Mouse (Mus musculus): Measurements from ENCODE around the gene Ripk1. TPM values are rescaled to one million over a fixed set of nuclear protein-coding genes. Genes with fewer than 3 reads are reported as not detected.
"Not testable (repeated sequence)": the region's sequence is repeated elsewhere in the genome, so short reads cannot be mapped to it uniquely, and the experiment has no call there.

The Ripk1 gene
- total RNA-seq, 2 experiments from 2014 or later, result 15.0 to 17.2 TPM

- peak; percentile 80 to 94 for DNase-seq (ENCODE audit: low spot score in 2 of 2)
Measured at GRCm38 (mm10) chr13:34037172-34038055, 35.3 kb downstream of the Ripk1 start, which contains the start of gene Bphl. Bphl (plus strand) TSS chr13:34037597.

DNA sequence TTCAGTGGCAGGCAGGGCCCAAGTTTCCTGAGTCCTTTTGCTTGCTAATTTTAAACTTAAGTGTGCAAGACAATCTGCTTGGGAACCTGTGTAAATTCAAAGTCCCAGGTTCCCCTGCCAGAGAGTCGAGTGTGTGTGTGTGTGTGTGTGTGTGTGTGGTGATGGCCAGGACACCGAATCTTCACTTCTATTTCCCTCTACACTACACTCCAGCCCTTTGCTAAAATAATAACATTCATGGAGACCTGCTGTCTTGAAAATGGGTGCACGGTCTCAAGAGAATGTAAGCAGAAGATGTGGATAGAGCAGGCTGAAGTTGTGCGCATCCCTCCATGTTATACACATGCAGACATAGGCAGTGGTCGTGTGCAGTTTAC, 35.9 kb downstream of the Ripk1 start:
- peak in 1 of 2 experiments; percentile 13 for DNase-seq (ENCODE audit: low spot score in 2 of 2)

GRCm38 (mm10) chr13:34038901-34039341, 36.8 kb downstream of the Ripk1 start:
- no peak for DNase-seq (ENCODE audit: low spot score in 2 of 2)

DNA sequence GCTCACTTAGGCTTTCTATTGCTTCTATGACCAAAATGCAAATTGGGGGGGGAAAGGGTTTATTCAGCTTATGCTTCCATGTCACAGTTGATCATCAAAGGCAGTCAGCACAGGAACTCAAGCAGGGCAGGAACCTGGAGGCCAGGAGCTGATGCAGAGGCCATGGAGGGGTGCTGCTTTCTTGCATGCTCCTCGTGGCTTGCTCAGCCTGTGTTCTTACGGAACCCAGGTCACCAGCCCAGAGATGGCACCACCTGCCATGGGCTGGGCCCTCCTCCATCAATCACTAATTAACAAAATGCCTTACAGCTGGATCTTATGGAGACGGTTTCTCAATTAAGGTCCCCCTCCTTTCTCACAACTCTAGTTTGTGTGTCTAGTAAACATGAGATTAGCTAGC, 37.9 kb downstream of the Ripk1 start:
- DNase-seq (ENCODE audit: low spot score in 2 of 2), result no peak

DNA sequence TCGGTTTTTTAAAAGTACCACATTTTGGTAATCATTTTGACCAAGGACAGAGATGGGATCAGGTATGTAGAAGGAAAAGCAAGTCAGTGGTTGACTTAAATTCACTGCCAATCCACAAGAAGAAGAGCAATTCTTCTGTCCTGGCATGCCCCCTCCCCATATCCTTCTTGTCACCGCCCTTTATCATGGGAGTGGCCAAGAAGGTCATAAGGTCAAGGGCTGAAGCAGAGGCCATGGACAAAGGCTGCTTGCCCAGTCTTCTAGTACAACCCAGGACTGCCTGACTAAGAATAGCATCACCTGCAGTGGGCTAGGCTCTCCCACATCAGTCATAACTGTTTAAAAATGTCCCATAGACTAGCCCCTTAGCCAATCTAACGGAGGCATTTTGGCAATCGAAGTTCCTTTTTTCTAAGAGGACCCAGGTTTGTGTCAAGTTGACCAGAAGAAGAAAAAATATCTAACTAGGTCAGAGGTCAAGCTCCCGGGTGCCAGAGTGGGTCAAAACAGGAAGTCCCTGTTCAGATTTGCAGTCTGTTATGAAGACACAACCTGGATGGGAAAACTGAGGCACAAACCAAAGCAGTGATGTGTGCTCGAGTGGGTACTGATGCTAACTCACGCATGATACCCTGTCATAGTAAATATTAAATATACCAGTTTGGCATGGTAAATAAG, 41.7 kb downstream of the Ripk1 start:
- DNase-seq (ENCODE audit: low spot score in 2 of 2), result no peak

GRCm38 (mm10) chr13:34045511-34046249, 43.5 kb downstream of the Ripk1 start:
- no peak for DNase-seq (ENCODE audit: low spot score in 2 of 2)

DNA sequence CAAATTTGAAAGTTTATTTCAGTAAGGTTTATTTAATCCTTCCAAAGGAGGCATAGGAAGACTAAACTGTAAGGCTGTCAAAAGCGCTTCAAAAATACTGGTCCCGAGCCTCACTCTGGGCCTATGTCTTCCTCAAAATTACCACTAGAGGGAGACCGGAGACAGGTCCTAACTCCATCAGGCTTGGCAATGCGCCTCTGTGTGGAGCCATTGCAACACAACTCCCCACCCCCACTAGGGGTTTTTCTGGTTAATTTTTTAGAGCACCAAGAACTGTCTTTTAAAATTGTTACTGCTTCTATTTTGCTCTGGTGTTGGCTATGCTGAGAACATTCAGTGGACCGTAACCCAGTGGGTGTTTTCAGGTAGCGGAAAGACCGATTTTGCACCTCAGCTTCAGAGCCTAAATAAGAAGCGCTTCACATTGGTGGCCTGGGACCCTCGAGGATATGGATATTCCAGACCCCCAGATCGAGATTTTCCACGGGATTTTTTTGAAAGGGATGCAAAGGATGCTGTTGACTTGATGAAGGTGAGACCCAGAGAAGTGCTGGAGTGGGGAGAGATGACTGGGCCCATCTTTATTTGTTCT, 44.4 kb downstream of the Ripk1 start:
- DNase-seq (ENCODE audit: low spot score in 2 of 2), result peak; percentile 63 to 84

GRCm38 (mm10) chr13:34047526-34047925, 45.4 kb downstream of the Ripk1 start:
- DNase-seq (ENCODE audit: low spot score in 2 of 2), result no peak

DNA sequence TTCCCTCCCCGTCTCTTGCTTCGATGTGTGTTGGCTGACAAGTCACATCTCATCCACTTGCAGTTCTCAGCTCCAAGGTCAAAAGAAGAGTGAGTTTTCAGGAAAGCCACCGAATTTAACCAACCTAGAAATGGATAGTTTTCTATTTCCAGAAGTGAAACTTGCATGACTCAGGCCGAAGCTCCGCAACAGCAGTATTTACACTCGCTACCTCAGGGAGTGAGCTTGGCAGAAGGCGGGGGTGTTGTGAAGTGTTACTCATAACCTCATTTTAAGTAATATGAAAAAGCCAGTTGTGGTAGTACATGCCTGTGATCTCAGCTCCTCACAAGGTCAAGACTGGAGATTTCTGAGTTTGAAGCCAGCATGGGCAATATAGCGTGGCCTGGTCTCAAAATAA, 48.3 kb downstream of the Ripk1 start:
- no peak for DNase-seq (ENCODE audit: low spot score in 2 of 2)

GRCm38 (mm10) chr13:34051692-34052091, 49.5 kb downstream of the Ripk1 start:
- DNase-seq (ENCODE audit: low spot score in 2 of 2), result no peak

GRCm38 (mm10) chr13:34053673-34054282, 51.6 kb downstream of the Ripk1 start:
- DNase-seq (ENCODE audit: low spot score in 2 of 2), result no peak

DNA sequence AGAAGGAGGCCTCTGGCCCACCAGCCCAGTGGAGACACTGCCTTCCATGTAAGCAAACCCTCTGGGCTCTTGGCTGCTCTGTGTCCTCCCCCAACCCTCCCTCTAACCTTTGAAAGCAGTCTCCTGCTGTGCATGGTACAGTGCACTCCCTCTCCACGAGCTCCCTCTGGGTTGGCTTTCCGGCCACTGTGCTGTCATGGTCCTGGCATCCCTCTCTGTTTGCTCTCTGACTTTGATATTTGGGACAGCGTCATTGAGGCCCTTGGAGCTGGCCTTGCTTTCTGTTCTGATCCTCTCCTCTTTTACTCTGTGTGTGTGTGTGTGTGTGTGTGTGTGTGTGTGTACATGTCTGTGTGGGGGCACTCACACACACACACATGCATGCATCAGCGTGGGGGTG, 52.2 kb downstream of the Ripk1 start:
- no peak for DNase-seq (ENCODE audit: low spot score in 2 of 2)

DNA sequence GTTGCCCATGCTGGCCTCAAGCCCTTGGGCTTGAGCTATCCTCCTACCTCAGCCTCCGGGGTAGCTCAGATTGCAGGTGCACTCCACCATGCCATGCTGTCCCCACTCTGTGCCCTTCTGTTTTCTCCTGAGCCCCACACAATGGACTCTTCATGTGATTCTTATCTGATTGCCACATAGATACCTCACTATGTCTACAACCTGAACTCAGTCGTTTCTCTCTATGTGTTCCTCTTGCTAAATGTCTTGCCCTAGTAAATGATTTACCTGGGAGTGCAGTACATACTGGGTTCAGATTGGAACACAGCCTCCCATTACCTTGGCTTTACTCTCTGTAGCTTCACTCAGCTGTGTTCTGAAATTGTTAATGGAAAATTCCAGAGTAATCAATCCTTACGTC, 52.8 kb downstream of the Ripk1 start:
- DNase-seq (ENCODE audit: low spot score in 2 of 2), result no peak

DNA sequence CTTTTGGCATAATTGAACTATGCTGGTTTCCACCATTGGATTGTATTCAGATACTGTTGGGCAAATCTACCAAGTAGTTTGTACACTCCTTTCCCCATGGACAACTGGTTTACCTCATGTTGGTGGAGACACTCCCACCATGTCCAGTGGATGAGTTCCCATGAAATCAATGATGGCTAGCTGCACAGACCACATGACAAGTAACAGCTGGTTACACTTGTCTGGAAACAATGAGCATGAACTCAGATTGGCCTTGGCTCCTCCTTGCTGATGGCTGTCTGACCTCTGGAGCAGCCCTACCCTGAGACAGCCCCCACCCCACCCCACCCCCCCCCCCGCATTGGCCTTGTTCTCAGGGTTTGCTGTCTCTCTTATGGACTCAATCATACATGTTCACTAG, 55.1 kb downstream of the Ripk1 start:
- DNase-seq (ENCODE audit: low spot score in 2 of 2), result no peak

- no peak for DNase-seq (ENCODE audit: low spot score in 2 of 2)
Measured at GRCm38 (mm10) chr13:34060061-34060460, 57.9 kb downstream of the Ripk1 start.

DNA sequence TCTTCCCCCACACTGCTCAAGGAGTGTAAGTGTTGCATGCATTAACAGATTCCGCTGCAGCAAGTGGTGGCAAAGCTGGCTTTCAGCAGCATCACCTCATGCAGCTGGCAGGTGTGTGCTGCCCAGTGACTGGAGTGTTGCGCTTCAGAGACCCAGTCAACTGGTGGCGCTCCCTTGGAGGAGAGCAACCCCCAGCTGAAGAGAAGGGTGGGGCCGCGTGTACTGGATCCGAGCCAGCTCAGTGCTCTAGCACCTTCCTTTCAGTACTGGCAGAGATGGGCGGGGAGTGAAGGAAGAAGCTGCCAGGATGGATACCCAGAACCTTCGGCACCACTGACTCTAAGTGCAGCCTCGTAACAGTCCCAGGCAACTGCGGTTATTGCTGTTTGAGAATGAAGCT, 60.3 kb downstream of the Ripk1 start:
- DNase-seq (ENCODE audit: low spot score in 2 of 2), result no peak

DNA sequence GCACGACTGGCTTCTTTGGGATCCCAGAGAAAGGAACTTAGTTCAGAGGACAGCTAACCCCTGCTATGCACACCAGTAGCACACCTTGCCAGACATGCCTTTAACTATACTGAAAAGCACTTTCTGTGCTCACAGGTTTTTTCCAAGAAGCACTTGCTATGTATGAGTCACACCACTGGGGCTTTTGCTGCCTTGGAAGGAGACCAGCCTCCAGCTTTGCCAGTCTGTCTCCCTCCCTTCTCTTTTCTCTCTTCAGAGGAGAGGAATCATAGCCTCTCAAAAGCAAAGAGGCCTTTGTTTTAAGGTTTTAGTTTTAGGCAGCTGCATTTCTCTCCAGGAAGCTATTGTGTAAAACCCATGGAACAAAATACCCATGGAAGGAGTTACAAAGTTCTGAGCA, 64.2 kb downstream of the Ripk1 start:
- peak in 1 of 2 experiments; percentile 29 for DNase-seq (ENCODE audit: low spot score in 2 of 2)

DNA sequence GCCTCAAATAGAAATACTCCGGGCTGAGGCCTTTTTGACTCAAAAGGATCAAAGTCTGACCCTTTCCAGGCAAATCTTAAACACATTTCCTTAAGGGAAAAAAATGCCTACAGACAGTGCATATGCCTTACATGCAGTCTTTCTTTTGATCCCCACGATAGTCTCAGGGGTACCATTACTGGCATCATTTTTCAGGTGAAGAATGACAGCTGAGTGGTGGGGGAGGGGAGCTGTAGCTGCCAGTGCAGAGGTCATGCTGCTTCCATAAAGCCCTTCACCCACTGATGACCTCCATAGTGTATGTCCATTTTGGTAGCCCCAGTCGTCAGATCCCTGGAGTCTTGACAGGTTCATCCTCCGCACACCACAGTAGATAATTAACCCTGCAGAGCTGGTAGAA, 68.1 kb downstream of the Ripk1 start:
- no peak for DNase-seq (ENCODE audit: low spot score in 2 of 2)

- no peak for DNase-seq (ENCODE audit: low spot score in 2 of 2)
Measured at GRCm38 (mm10) chr13:34071836-34072235, 69.7 kb downstream of the Ripk1 start.

GRCm38 (mm10) chr13:34072847-34073246, 70.7 kb downstream of the Ripk1 start:
- no peak for DNase-seq (ENCODE audit: low spot score in 2 of 2)

- DNase-seq (ENCODE audit: low spot score in 2 of 2), result not testable (repeated sequence)
Measured at GRCm38 (mm10) chr13:34074441-34074840, 72.3 kb downstream of the Ripk1 start.

Measured in gastrocnemius, postnatal 4 days (tissue).